Mouse (Mus musculus): ENCODE results near the gene Bahd1.

Bahd1 gene

GRCm38 (mm10) chr2:118897808-118898207 lies 2.4 kb upstream of the Bahd1 start:
- in situ Hi-C loops (cut with MboI, MseI), result loop anchor here (10.0 kb wide), 1 partner anchor 243 kb away; no protein-coding TSS in a partner anchor

- in situ Hi-C loops (cut with MboI, MseI), result loop anchor here (10.0 kb wide), 1 partner anchor 244 kb away; no protein-coding TSS in a partner anchor
Measured at GRCm38 (mm10) chr2:118898771-118899170, 1.4 kb upstream of the Bahd1 start.

- in situ Hi-C loops (cut with MboI, MseI), result loop anchor here (10.0 kb wide), 1 partner anchor 245 kb away; no protein-coding TSS in a partner anchor
Measured at GRCm38 (mm10) chr2:118899306-118899705, 871 bp upstream of the Bahd1 start.

GRCm38 (mm10) chr2:118900826-118901140 lies 606 bp downstream of the Bahd1 start:
- in situ Hi-C loops (cut with MboI, MseI), result no loop called here

- in situ Hi-C loops (cut with MboI, MseI), result no loop called here
Measured at GRCm38 (mm10) chr2:118901175-118902031, 1.2 kb downstream of the Bahd1 start.

GRCm38 (mm10) chr2:118902051-118903025 lies 2.2 kb downstream of the Bahd1 start:
- in situ Hi-C loops (cut with MboI, MseI), result no loop called here

- in situ Hi-C loops (cut with MboI, MseI), result no loop called here
Measured at GRCm38 (mm10) chr2:118903333-118903741, 3.2 kb downstream of the Bahd1 start.

GRCm38 (mm10) chr2:118905433-118906117 lies 5.4 kb downstream of the Bahd1 start:
- in situ Hi-C loops (cut with MboI, MseI), result no loop called here

- in situ Hi-C loops (cut with MboI, MseI), result no loop called here
Measured at GRCm38 (mm10) chr2:118906118-118906492, 5.9 kb downstream of the Bahd1 start.

GRCm38 (mm10) chr2:118907781-118908180 lies 7.6 kb downstream of the Bahd1 start:
- in situ Hi-C loops (cut with MboI, MseI), result no loop called here

- in situ Hi-C loops (cut with MboI, MseI), result no loop called here
Measured at GRCm38 (mm10) chr2:118909151-118909550, 9.0 kb downstream of the Bahd1 start.

GRCm38 (mm10) chr2:118910605-118911278 lies 10.6 kb downstream of the Bahd1 start:
- in situ Hi-C loops (cut with MboI, MseI), result no loop called here

- in situ Hi-C loops (cut with MboI, MseI), result no loop called here
Measured at GRCm38 (mm10) chr2:118912706-118913105, 12.5 kb downstream of the Bahd1 start.

GRCm38 (mm10) chr2:118913551-118914276 lies 13.5 kb downstream of the Bahd1 start:
- in situ Hi-C loops (cut with MboI, MseI), result no loop called here

- in situ Hi-C loops (cut with MboI, MseI), result no loop called here
Measured at GRCm38 (mm10) chr2:118914685-118915084, 14.5 kb downstream of the Bahd1 start.

GRCm38 (mm10) chr2:118916436-118916835 lies 16.3 kb downstream of the Bahd1 start:
- in situ Hi-C loops (cut with MboI, MseI), result no loop called here

GRCm38 (mm10) chr2:118918543-118918942 lies 18.4 kb downstream of the Bahd1 start:
- in situ Hi-C loops (cut with MboI, MseI), result no loop called here

GRCm38 (mm10) chr2:118920428-118920827 lies 20.3 kb downstream of the Bahd1 start:
- in situ Hi-C loops (cut with MboI, MseI), result no loop called here

GRCm38 (mm10) chr2:118925952-118926351 lies 25.8 kb downstream of the Bahd1 start:
- in situ Hi-C loops (cut with MboI, MseI), result no loop called here

- in situ Hi-C loops (cut with MboI, MseI), result no loop called here
Measured at GRCm38 (mm10) chr2:118926361-118926997, 26.3 kb downstream of the Bahd1 start, which contains the start of gene Chst14. Gene Chst14 (plus strand): TSS chr2:118926496.

Data from T-helper 2 cell (primary cell).